Mouse (Mus musculus) ZHBTc4 (cell line): Measurements from ENCODE around the gene Mtmr14.
A peak's percentile ranks its signal among the peaks of the same experiment; 100 is the strongest.

Experiments
- DNase-seq: peaks from one replicate; pipeline ENCODE4 v3.0.0-alpha.2; 2011; ENCODE audit warnings: low read depth, low spot score

The Mtmr14 gene

GRCm38 (mm10) chr6:113237542-113238270, at the start of gene Mtmr14:
Mtmr14 (plus strand) TSS chr6:113237843.
- DNase-seq, result peak; percentile 99

GRCm38 (mm10) chr6:113193765-113194460, 43.7 kb upstream of the Mtmr14 start:
- peak; percentile 76 for DNase-seq

- DNase-seq, result no peak
Measured at GRCm38 (mm10) chr6:113194517-113194840, 43.2 kb upstream of the Mtmr14 start.

DNA sequence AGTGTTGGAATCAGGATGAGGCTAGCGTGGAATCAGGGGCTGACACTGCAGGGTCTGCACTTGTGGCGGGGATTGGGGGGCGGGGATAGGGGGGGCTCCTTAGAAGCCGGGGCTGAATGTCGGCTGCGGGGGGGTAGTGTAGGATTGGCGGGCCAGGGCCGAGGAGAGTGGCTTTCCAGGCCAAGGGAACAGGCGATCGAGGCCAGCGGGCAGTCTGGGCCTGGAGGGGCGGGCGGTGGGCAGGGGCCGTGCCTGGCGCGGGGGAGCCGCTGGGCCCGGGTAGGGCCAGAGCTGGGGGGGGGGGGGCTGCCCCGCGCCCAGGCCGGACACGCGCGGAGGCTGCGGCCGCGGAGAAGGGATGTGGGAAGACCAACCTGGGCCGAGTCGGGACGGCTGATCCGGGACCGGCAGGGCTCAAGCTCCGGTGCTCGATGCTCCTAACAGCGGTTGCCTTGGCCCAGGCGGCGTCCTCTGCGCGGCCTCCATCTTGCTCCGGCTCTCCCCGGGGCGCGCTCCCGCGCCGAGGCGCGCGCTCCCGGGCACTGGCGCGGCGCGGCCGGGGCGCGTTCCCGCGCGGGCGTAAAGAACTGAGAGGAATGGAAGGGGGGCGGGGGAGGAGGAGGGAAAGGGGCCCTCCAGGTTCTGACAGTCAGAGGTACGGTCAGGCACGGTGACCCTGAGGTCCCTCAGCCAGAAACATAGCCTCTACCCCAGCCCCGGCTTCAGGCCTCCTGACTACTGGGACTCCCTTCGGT, 42.6 kb upstream of the Mtmr14 start, which contains the start of gene Lhfpl4:
TSS of gene Lhfpl4 (minus strand) at position 544 of the 755 bp plus-strand sequence.
- peak; percentile 39 for DNase-seq

- peak; percentile 27 for DNase-seq
Measured at GRCm38 (mm10) chr6:113195596-113195992, 42.0 kb upstream of the Mtmr14 start.

GRCm38 (mm10) chr6:113216280-113216679, 21.4 kb upstream of the Mtmr14 start:
- peak; percentile 54 for DNase-seq

DNA sequence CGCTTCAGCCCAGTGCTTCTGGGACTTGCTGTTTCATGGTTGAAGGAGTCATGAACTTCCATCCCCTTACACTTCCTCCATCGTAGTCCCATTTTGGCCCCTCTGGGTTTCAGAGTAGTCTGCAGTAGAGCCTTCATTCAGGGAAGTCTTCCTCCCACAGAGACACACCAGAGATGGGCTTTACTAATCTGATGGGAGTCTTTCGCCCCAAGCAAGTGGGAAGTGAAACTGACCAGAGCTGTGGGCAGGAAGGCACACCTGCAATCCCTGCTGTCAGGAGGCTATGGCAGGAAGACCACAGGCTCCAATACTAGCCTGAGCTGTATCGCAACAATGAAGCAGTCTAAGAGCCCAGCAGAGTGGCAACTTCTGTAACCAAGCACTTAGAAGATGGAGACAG, 11.8 kb upstream of the Mtmr14 start:
- no peak for DNase-seq

- no peak for DNase-seq
Measured at GRCm38 (mm10) chr6:113226705-113227104, 10.9 kb upstream of the Mtmr14 start.

- no peak for DNase-seq
Measured at GRCm38 (mm10) chr6:113235141-113235540, 2.5 kb upstream of the Mtmr14 start.

GRCm38 (mm10) chr6:113238442-113238841, 799 bp downstream of the Mtmr14 start:
- no peak for DNase-seq

DNA sequence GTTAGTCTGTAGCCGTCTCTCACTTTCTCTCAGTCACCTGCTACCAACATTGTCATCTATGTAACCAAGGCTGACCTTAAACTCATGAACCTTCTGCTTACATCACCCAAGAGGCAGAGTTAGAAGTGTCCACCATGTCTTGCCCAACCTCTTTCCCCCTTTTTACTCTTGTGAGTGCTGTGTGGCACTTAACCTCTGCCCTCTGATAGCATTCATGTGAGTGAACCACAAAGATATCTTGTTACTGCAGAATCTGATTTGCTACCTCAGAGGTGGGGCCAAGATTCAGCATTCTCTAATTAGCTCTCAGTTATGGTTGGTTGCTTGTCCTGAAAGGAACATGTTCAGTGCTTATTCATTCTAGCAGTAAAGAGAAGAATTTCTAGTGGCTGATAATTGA, 5.1 kb downstream of the Mtmr14 start:
- no peak for DNase-seq

- DNase-seq, result no peak
Measured at GRCm38 (mm10) chr6:113245585-113245984, 7.9 kb downstream of the Mtmr14 start.

- DNase-seq, result no peak
Measured at GRCm38 (mm10) chr6:113250786-113251185, 13.1 kb downstream of the Mtmr14 start.

- peak; percentile 39 for DNase-seq
Measured at GRCm38 (mm10) chr6:113251921-113252320, 14.3 kb downstream of the Mtmr14 start.

DNA sequence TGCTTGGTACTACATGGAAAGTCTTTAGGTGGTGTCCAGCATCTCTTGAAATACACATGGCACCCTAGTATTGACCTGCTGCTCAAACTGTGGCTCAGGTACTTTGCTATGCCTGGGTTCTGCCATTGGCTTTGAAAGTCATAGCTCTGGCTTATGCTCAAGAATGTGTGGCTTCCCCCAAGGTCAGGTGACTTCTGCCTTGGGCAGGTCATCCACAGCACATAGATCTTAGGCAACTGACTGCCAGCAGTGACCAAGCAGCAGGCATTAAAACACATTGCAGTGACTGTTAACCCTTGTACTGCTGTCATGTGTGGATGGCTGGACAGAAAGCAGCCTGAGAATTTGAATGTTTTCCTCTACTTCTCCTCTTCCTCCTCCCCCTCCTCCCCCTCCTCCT, 17.3 kb downstream of the Mtmr14 start:
- DNase-seq, result no peak

DNA sequence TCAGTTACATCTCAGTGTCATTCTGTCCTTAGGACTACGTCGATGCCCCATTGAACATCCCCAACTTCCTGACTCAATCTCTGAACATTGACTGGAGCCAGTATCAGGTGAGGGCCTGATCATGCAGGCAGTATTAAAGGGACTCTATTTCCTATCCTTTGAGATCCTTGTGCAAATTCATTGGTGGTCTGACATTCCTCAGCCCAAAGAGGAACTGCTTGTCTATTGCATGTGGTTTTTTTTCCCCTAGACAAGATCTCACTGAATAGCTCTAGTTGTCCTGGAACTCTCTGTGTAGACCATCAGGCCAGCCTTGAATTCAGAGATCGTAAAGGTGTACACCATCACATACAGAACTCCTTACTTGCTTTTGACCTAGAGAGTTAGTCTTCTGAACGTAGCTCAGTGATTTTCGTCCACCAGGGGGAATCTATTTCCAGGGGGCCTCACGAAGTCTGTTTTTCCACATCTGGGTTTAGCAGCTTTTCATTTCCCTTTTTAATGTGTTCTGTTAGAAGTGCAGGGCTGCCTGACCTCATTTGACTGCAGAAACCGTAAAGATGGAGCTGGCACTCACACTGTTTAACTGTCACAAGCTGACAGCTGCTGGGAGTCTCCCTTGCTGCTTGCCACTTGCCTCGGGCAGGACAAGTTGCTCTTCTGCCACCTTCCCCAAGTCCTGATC, 23.7 kb downstream of the Mtmr14 start:
- DNase-seq, result no peak

DNA sequence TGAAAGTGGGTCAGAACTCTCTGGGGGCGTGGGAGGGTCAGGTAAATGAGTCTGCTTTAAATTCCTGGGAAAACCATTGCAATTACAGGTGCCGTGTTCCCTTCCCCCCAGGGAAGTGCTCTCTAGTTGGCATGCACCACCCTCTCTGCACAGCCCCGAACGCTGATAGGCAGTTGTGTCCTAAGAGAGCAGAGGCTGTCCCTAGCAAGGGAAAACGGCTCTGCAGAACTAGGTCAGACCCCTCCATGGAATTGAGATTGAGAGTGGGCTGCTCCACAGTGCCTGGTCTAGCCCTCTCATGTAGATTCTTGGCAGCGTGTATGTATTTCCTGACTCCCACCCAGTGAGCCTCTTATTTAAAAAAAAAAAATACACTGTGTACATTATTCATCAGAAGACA, 25.9 kb downstream of the Mtmr14 start:
- no peak for DNase-seq

GRCm38 (mm10) chr6:113264429-113264828, 26.8 kb downstream of the Mtmr14 start:
- peak; percentile 25 for DNase-seq

DNA sequence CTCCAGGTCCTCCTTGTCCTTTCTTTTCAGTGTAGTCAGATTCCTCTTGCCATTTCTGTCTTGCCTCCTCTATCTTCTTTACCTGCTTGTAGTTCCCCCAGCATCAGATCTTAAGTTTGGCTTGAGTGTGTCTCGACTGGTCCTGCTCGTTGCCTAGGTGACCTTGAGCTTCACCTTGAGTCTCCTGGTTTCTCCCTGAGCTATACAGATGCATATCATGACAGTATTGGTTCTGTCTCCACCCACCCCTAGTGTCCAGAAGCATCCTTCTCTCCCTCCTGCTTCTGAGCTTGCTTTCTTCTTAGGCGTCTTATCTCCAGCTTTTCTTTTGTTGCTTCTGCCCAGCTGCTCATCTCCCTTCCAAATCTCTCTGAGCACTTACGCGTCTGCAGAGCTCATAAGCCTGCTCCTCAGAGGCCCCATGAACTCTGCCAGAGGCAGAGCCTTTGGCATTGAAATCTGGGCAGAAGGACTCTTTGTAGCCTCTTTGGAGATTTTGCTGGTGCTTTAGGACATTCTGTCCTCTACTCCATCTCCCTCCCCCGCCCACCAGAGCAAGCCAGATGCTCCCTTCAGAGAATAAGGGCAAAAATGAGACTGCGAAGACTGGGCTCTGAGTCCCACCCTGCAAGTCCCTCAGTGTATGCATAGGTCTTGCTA, 29.5 kb downstream of the Mtmr14 start:
- peak; percentile 78 for DNase-seq

- DNase-seq, result no peak
Measured at GRCm38 (mm10) chr6:113267988-113268387, 30.3 kb downstream of the Mtmr14 start.

- no peak for DNase-seq
Measured at GRCm38 (mm10) chr6:113272365-113272764, 34.7 kb downstream of the Mtmr14 start.
